Mouse (Mus musculus): Measurements from ENCODE around the gene Slc7a11.

Gene Slc7a11

GRCm38 (mm10) chr3:49992891-49993290 lies 450.5 kb downstream of the Slc7a11 start:
- DNase-seq (ENCODE audit: low read depth, low spot score) = no peak

DNA sequence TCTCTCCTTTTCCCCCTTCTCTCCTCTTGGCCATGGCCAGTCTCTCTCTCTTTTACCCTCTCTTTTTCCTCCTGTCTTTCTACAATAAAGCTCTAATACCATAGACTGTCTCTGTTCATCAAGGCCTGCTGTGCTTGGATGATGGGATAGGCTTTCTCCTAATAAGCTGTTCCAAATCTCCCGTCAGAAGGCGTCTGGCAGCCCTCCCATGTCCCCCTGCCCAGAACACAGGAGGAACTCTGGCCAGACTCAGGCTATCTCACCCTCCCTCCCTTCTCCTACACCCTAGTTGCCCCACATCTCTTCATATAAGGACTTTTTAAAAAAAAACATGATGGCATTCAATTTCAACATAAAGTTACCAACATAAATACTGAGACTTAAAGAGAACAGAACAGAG lies 456.2 kb downstream of the Slc7a11 start:
- no peak for DNase-seq (ENCODE audit: low read depth, low spot score)

DNA sequence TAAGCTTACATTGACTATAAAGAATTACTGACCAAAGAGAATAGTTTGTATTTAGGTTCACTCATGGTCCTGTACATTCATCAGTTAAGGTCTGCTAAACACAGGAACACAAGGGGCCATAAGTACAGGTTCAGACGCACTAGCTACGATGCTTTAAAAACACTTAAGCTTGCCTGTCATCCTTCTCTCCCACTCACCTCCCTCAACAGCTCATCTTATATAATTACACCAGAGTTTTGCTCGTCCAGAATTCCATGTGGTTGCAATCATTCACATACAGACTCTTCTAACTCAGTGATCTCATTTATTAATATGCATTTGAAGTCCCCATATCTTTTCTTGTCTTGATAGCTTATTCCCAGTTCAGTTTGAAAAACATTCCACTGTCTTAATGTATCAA lies 458.6 kb downstream of the Slc7a11 start:
- DNase-seq (ENCODE audit: low read depth, low spot score) = no peak

DNA sequence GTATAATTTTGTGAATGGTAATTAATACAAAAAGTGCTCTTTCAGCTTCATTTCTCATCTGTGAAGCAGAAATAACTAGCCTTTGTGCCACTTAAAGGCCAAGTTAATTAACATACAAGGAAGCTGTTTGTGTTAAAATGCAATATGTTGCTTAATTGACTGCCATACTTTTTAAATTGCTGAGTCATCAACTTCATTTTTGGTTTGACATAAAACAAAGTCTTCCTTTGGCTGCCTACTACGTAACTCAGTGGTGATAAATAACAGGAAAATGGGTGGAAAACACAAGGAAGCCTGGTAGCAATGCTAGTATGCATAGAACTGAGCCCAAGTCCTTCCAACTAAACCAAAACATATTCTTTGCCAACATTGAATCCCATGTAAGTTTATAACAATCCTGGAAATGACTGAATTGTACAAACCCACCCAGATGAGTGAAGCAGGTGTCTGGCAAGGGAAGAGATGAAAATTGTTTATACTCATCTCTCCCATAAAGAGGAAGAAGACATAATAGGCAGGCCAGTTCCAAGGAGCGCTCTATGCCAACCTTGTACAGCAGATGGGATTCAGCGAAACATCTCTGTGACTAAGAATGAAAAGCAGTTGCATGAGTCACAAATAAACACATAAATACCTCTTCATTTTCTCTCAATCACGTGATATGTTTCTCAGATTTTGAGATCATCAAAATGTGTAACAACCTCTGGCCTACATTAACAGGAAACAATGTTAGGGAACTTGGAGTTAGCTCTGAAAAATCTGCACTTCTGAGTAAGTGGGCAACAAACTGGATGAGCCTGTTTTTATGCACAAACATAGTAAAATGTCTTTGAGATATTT lies 459.8 kb downstream of the Slc7a11 start:
- DNase-seq (ENCODE audit: low read depth, low spot score) = no peak

- DNase-seq (ENCODE audit: low read depth, low spot score) = no peak
These were observed 469.4 kb downstream of the Slc7a11 start for GRCm38 (mm10) chr3:49973994-49974393.

DNA sequence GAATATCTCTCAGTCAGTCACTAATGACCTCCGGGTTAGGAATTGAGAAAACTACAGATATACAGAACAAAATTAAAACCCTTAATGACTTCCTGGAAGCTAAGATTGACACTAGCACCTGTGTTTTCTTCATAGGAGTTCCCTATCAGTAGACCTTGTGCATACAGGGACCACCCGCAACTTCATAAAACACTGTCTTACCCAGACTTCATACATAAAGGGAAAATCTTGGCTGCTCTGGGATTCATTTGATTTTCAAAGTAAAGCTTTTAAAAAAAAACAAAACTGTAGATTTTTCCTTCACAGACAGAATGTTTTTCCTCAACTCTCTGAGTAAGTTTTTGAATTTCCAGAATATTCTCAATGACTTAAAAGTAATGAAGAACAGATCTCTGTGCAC lies 477.8 kb downstream of the Slc7a11 start:
- DNase-seq (ENCODE audit: low read depth, low spot score) = no peak

- no peak for DNase-seq (ENCODE audit: low read depth, low spot score)
These were observed 482.8 kb downstream of the Slc7a11 start for GRCm38 (mm10) chr3:49960581-49960980.

DNA sequence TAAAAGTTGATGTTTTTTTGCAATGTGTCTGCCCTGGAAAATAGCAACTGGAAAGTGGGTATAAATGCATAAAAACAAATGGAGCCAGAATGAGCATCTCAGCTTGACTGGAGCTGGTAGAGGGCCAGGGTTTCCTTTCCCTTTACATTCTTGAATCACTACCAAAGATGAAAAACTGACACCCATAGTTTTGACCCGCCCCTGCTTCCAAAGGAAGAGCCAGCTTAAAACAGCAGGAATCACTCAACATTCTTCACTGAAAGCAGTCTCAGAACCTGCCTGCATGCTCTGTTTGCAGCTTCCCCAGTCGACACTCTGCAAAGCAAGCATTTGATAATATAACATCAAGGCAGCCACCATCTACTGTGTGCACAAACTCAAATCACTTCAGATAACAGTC lies 496.6 kb downstream of the Slc7a11 start:
- DNase-seq (ENCODE audit: low read depth, low spot score) = no peak

DNA sequence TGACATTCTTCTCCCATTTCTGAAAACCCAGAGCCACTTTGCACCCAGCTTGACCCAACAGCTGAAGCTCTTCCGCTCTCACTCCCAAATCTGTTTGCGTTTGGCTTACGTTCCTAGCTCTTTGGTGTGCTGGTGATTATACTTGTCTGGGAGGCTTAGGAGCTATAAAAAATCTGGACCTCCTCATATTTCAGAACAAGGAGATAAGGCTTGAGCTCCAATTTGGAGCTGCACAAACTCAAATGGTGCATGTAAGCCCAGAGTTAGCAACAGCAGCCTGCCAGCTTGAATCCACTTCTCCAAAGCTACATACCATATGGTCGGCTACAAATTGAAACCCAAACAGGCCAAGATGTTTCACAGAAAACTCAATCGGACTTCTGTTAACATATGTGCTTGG lies 498.6 kb downstream of the Slc7a11 start:
- DNase-seq (ENCODE audit: low read depth, low spot score) = no peak

DNA sequence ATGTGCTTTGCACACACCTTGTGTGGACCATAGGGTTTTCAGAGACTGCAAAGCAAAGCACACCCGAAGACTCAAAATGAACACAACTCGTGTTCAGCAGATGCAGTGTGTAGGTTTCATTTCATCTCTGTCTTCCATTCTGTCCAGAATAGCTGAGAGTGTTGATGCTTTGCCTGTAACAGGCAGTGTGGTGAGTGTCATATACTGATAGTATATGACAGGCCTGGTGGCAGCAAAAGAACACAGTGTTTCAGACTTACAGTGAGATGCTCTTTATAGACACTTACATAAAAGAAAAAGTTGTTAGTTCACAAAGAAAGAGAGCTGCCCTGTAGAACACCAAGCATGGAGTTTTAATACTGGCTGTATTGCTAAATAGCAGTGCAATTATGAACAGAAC lies 505.8 kb downstream of the Slc7a11 start:
- no peak for DNase-seq (ENCODE audit: low read depth, low spot score)

DNA sequence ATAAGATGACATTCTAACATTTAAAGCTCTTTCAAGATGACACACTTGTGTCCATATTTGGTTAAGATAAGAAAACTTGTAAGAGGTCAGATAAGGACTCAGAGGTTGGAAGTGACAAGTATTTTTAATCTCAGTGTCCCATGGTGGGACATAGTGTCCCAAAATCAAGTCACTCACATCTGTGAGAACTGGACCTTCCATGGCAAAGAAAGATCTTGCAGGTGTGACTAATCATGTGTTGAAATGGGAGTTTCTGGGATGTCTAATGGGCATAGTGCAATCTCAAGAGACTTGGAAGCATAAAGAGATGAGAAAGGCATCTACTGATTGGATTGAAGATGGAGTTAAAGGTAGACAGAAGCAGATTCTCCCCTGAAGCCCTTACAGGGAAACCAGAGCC lies 513.9 kb downstream of the Slc7a11 start:
- DNase-seq (ENCODE audit: low read depth, low spot score) = no peak

DNA sequence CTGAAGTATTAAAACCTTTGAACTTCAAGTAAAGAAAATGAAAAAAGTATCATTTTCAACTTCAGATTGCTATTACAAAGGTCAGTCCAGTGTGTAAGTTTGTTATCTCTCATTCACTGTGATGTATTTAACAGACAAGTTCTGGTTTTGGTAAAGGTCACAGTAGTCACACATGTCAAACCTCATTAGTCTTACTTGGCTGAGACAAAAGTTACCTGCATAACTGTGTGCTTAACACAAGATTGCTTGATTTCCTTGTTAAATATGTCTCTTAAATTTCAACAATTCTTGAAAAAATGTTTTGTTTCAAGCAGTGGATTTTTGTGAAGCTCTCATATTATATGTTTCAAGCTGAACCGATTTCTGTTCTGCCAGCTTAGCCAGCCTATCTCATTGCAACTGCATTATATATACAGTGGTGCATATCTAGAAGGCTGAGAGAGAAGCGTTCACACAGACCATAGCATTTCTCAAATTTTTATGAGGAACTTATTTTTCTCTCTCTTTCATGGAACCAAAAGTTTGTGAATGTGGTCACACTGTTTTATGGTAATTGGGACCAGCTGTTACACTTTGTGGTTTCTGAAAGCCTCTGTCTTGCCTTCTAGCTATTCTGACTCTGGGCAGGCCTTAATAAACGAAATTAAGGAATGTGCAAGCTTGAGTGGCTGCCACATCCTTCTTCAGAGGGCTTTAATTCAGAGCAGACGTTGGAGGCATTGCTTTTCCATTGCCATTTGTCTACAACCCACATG lies 514.7 kb downstream of the Slc7a11 start:
- DNase-seq (ENCODE audit: low read depth, low spot score) = no peak

GRCm38 (mm10) chr3:49913929-49914328 lies 529.5 kb downstream of the Slc7a11 start:
- no peak for DNase-seq (ENCODE audit: low read depth, low spot score)

GRCm38 (mm10) chr3:49910922-49911321 lies 532.5 kb downstream of the Slc7a11 start:
- no peak for DNase-seq (ENCODE audit: low read depth, low spot score)

- no peak for DNase-seq (ENCODE audit: low read depth, low spot score)
These were observed 534.7 kb downstream of the Slc7a11 start for GRCm38 (mm10) chr3:49908426-49909341.

- DNase-seq (ENCODE audit: low read depth, low spot score) = no peak
These were observed 549.5 kb downstream of the Slc7a11 start for GRCm38 (mm10) chr3:49893945-49894344.

- no peak for DNase-seq (ENCODE audit: low read depth, low spot score)
These were observed 556.1 kb downstream of the Slc7a11 start for GRCm38 (mm10) chr3:49887359-49887758.

DNA sequence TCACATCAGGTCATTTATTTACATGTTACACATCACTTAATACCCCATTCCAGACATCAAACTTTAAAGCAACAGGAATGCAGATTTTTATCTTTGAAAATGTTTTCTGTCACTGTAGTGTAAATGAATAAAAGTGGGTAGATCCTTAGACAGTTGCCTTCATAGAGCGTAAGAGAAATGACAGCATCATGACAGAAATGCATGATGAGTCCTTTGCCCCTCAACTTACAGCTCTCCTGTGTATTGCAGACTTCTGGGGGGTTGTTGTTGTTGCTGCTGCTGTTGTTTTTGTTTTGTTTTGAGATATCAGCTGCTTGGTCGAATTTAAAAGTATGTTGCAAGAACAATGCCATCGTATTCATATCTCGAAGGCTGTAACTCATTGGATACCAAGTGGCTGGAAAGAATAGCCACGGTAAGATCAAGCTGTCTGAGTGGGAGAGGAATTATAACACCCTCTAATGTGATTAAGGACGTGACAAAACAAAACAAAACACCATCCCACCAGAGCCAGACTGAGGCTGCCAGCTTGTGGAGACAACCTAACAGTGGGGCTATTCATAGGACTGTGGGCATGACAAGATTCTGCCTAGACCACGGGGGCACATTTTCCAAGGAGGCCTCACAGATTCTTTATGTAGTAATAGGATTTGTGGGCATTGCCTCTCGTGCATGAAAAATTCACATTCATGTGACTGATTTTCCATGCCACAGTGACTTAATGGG lies 557.0 kb downstream of the Slc7a11 start:
- DNase-seq (ENCODE audit: low read depth, low spot score) = no peak

DNA sequence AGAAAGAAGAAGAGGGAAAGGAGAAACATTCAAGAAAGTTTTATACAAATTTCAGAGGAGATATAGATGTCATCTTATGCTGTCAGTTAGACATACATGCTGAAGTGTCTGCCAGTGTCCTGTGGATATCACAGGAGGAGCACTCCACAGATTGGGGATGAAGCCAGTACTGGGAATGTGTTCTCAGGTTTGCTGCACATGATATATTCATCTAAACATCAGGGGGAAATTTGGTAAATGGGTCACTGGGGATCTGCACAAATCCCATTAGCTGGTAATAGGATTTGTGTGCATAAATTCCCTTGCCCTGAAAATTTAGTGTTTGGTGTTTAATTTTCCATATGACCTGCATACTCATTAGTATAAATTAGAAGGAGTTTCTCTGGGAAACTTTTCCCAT lies 562.9 kb downstream of the Slc7a11 start:
- DNase-seq (ENCODE audit: low read depth, low spot score) = no peak

DNA sequence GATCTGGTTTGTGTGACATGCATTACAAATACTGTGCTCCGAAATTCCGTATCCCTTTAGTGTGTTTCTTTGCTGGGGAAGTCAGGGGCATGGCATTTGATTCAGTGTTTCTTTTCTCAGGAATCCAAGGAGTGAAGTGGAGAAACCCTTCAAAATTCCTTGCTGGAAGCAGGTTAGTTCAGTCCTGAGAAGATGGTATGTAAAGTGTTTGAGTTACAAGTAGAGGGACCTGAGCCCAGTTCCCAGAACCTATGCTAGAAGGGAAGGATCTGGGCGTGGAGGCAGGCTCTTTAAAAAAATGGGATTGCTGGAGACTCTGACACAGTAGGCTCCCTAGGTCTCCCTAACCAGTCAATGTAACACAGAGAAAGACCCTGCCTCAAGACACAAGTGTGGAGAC lies 572.6 kb downstream of the Slc7a11 start:
- no peak for DNase-seq (ENCODE audit: low read depth, low spot score)

- DNase-seq (ENCODE audit: low read depth, low spot score) = no peak
These were observed 575.3 kb downstream of the Slc7a11 start for GRCm38 (mm10) chr3:49867951-49868584.

Data from CD4-positive helper T cell, adult 2 months (primary cell).